8 mouse cellular contexts compared by ENCODE assay signal in the genomic region with DNA sequence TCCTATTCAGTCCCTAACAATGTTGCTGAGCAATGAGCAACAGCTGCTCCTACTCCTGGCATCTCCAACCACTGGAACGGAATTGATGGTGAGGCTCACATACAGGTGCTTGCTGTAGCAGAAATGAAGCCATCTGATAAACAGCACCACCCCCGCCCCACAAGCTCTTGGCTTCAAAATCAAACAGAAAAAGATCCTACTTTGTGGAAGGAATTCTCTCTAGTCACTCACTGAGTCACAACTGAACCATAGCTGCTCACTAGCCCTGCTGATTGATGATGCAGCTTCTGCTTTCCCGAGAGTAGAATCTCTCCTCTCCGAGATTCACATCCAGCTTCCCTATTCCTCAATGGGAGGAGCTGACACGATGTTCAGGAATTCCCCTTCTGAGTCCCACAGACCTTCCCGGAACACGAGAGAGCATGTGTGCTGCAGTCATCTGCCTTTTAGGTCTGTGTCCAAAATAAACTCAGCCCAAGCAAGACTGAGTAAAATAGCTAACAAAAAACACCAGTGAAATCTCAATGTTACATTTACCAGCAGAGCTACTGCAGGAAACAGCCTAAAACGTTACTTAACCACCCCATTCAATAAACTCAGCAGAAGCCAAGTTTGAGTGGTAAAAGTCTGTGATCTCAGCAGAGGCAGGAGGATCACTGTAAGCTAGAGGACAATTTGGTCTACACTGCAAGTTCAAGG. TPM values are rescaled to one million over a fixed set of nuclear protein-coding genes. Genes with fewer than 3 reads are reported as not detected.
DNase-seq lines count a peak whose midpoint lies in the region; ATAC-seq and TF ChIP-seq lines count a peak whose summit lies in the region.

No protein-coding gene starts in this region.

- H3K4me3 ChIP-seq in kidney, postnatal 0 days (replicated peaks; ENCODE audit: low read depth, low read length): peak overlapping the region; percentile 9; the same call in 1 of the 2 replicates
- H3K4me3 ChIP-seq in embryonic facial prominence, embryonic 11.5 days (ENCODE audit: low read depth, low read length): peak overlapping the region; percentile 98; the same call in 1 of the 2 replicates
- peak overlapping the region; percentile 90 for H3K4me3 ChIP-seq in hindbrain, embryonic 10.5 days
- H3K4me3 ChIP-seq in midbrain, embryonic 10.5 days: peak overlapping the region; percentile 88
- H3K4me3 ChIP-seq in lung, adult 2 months (replicated peaks; ENCODE audit: extremely low read depth, low read depth, low read length): no peak overlapping the region

- H3K4me1 ChIP-seq in kidney, postnatal 0 days (replicated peaks; ENCODE audit: insufficient read depth, low read length): peaks cover 20% of the 10 kb centered on the region; the same call in 1 of the 2 replicates
- peaks cover 5% of the 10 kb centered on the region; the same call in 1 of the 2 replicates for H3K4me1 ChIP-seq in embryonic facial prominence, embryonic 11.5 days (ENCODE audit: control insufficient read depth, insufficient read depth, low read length)
- peaks cover 51% of the 10 kb centered on the region for H3K4me1 ChIP-seq in hindbrain, embryonic 10.5 days (replicated peaks)
- peaks cover 47% of the 10 kb centered on the region for H3K4me1 ChIP-seq in midbrain, embryonic 10.5 days
- peaks cover 7% of the 10 kb centered on the region for H3K4me1 ChIP-seq in lung, adult 2 months (ENCODE audit: control insufficient read depth, insufficient read depth, low read length)

- peak overlapping the region; percentile 70 for H3K27ac ChIP-seq in kidney, postnatal 0 days
- H3K27ac ChIP-seq in embryonic facial prominence, embryonic 11.5 days (replicated peaks; ENCODE audit: low read depth, low read length): no peak overlapping the region
- H3K27ac ChIP-seq in hindbrain, embryonic 10.5 days: no peak overlapping the region
- H3K27ac ChIP-seq in midbrain, embryonic 10.5 days (replicated peaks): no peak overlapping the region

- no peak for TF ChIP-seq POLR2A in lung, adult 2 months (IDR thresholded peaks at IDR 0.05; ENCODE audit: borderline replicate concordance, extremely low read depth, low read depth, low read length)

- DNase-seq in kidney, postnatal 0 days (ENCODE audit: low spot score): peak; percentile 59
- DNase-seq in kidney, adult 9 months: no peak
- no peak for DNase-seq in embryonic facial prominence, embryonic 11.5 days (ENCODE audit: low spot score)
- DNase-seq in hindbrain, embryonic 10.5 days (ENCODE audit: low spot score): no peak
- DNase-seq in midbrain, embryonic 10.5 days (ENCODE audit: low spot score): no peak
- no peak for DNase-seq in left cerebral cortex, adult 18-20 months (ENCODE audit: low spot score in 2 of 2)
- DNase-seq in layer of hippocampus, postnatal 25 days (ENCODE audit: extremely low spot score in 1 of 2, low spot score in 1 of 2): no peak
- DNase-seq in lung, adult 2 months: no peak

- ATAC-seq in kidney, postnatal 0 days (replicated peaks; ENCODE audit: low FRiP score, low read depth): no peak
- ATAC-seq in embryonic facial prominence, embryonic 11.5 days (replicated peaks; ENCODE audit: insufficient number of reproducible peaks, low FRiP score, low TSS enrichment, low read depth): no peak

- 15% methylated on average over 8 of the region's 8 CpGs for WGBS in kidney, postnatal 0 days
- WGBS in embryonic facial prominence, embryonic 11.5 days: 47% methylated on average over 8 of the region's 8 CpGs
- WGBS in hindbrain, embryonic 10.5 days: 50% methylated on average over 8 of the region's 8 CpGs
- 57% methylated on average over 8 of the region's 8 CpGs for WGBS in midbrain, embryonic 10.5 days
- WGBS in lung, adult 2 months: 27% methylated on average over 8 of the region's 8 CpGs

- H3K4me2 ChIP-seq in kidney, postnatal 0 days (ENCODE audit: low read length): peak overlapping the region; percentile 96
- peak overlapping the region; percentile 90; the same call in 1 of the 2 replicates for H3K4me2 ChIP-seq in embryonic facial prominence, embryonic 11.5 days (ENCODE audit: low read depth, low read length)

- TF ChIP-seq CTCF in kidney, postnatal 0 days (IDR thresholded peaks at IDR 0.05; ENCODE audit: low read depth): no peak
- TF ChIP-seq CTCF in lung, adult 2 months (IDR thresholded peaks at IDR 0.05; ENCODE audit: insufficient read depth, low read length): no peak

- H3K36me3 ChIP-seq in kidney, postnatal 0 days (ENCODE audit: insufficient read depth, low read length): no peaks in the 10 kb centered on the region
- H3K36me3 ChIP-seq in embryonic facial prominence, embryonic 11.5 days (replicated peaks; ENCODE audit: control insufficient read depth, insufficient read depth, low read depth, low read length): no peaks in the 10 kb centered on the region
- H3K36me3 ChIP-seq in hindbrain, embryonic 10.5 days: no peaks in the 10 kb centered on the region
- H3K36me3 ChIP-seq in midbrain, embryonic 10.5 days: no peaks in the 10 kb centered on the region

- no peaks in the 10 kb centered on the region for H3K27me3 ChIP-seq in kidney, postnatal 0 days (ENCODE audit: insufficient read depth, low read length)
- H3K27me3 ChIP-seq in embryonic facial prominence, embryonic 11.5 days (ENCODE audit: control insufficient read depth, insufficient read depth, low read length): no peaks in the 10 kb centered on the region; the same call in 1 of the 2 replicates
- peaks cover 31% of the 10 kb centered on the region for H3K27me3 ChIP-seq in hindbrain, embryonic 10.5 days (ENCODE audit: insufficient read depth, poor library complexity, severe bottlenecking)
- H3K27me3 ChIP-seq in midbrain, embryonic 10.5 days (ENCODE audit: low read depth, poor library complexity, severe bottlenecking): peaks cover 31% of the 10 kb centered on the region

- peak overlapping the region; percentile 24; the same call in 1 of the 2 replicates for H3K9ac ChIP-seq in kidney, postnatal 0 days (ENCODE audit: low read depth, low read length)
- H3K9ac ChIP-seq in embryonic facial prominence, embryonic 11.5 days (replicated peaks; ENCODE audit: low read length): no peak overlapping the region

- H3K9me3 ChIP-seq in kidney, postnatal 0 days (replicated peaks; ENCODE audit: low read length): no peaks in the 10 kb centered on the region
- H3K9me3 ChIP-seq in embryonic facial prominence, embryonic 11.5 days (replicated peaks; ENCODE audit: control insufficient read depth, low read length): no peaks in the 10 kb centered on the region
- H3K9me3 ChIP-seq in hindbrain, embryonic 10.5 days: no peaks in the 10 kb centered on the region
- H3K9me3 ChIP-seq in midbrain, embryonic 10.5 days (replicated peaks): no peaks in the 10 kb centered on the region

RNA-seq across cellular contexts. Expression of gene Gm5475, which starts 0.7 kb away (rescaled TPM):
- polyA plus RNA-seq in kidney, postnatal 0 days (2015; fragmentation: Nextera tagmentation; extraction: Ambion mirVana): 1.3 and 1.5 TPM in 2 replicates
- 0.08 and 0.14 TPM in 2 replicates for polyA plus RNA-seq in embryonic facial prominence, embryonic 11.5 days (2014; fragmentation: Nextera tagmentation; extraction: Ambion mirVana)
- polyA plus RNA-seq in hindbrain, embryonic 10.5 days (2016; fragmentation: Nextera tagmentation; extraction: Ambion mirVana): not detected in 2 replicates
- 0.04 TPM in 1 of 2 replicates, not detected in the other for polyA plus RNA-seq in midbrain, embryonic 10.5 days (2016; fragmentation: Nextera tagmentation; extraction: Ambion mirVana)
- not detected for total RNA-seq in left cerebral cortex, adult 18-20 months (2021)
- total RNA-seq in layer of hippocampus, postnatal 25 days (2021): not detected
- polyA plus RNA-seq in lung, adult 2 months (2012; rRNA removed): not detected in 2 replicates

RNA-seq across cellular contexts. Expression of gene Slc11a2, which starts 3.7 kb away (rescaled TPM):
- 28.1 and 33.2 TPM in 2 replicates for polyA plus RNA-seq in kidney, postnatal 0 days (2015; fragmentation: Nextera tagmentation; extraction: Ambion mirVana)
- 18.3 and 18.8 TPM in 2 replicates for polyA plus RNA-seq in embryonic facial prominence, embryonic 11.5 days (2014; fragmentation: Nextera tagmentation; extraction: Ambion mirVana)
- 25.1 and 26.2 TPM in 2 replicates for polyA plus RNA-seq in hindbrain, embryonic 10.5 days (2016; fragmentation: Nextera tagmentation; extraction: Ambion mirVana)
- 26.3 and 26.7 TPM in 2 replicates for polyA plus RNA-seq in midbrain, embryonic 10.5 days (2016; fragmentation: Nextera tagmentation; extraction: Ambion mirVana)
- 10 to 100 TPM; 49.0 to 61.6 TPM for total RNA-seq in left cerebral cortex, adult 18-20 months (2021)
- total RNA-seq in layer of hippocampus, postnatal 25 days (2021): 10 to 100 TPM; 49.3 to 66.3 TPM
- 35.5 and 53.2 TPM in 2 replicates for polyA plus RNA-seq in lung, adult 2 months (2012; rRNA removed)

RNA-seq across cellular contexts. Expression of gene Letmd1, which starts 47.6 kb away (rescaled TPM):
- 21.3 and 22.4 TPM in 2 replicates for polyA plus RNA-seq in kidney, postnatal 0 days (2015; fragmentation: Nextera tagmentation; extraction: Ambion mirVana)
- 37.2 and 40.1 TPM in 2 replicates for polyA plus RNA-seq in embryonic facial prominence, embryonic 11.5 days (2014; fragmentation: Nextera tagmentation; extraction: Ambion mirVana)
- 38.0 and 41.2 TPM in 2 replicates for polyA plus RNA-seq in hindbrain, embryonic 10.5 days (2016; fragmentation: Nextera tagmentation; extraction: Ambion mirVana)
- 44.1 and 47.3 TPM in 2 replicates for polyA plus RNA-seq in midbrain, embryonic 10.5 days (2016; fragmentation: Nextera tagmentation; extraction: Ambion mirVana)
- total RNA-seq in left cerebral cortex, adult 18-20 months (2021): 10 to 100 TPM; 55.3 to 63.7 TPM
- total RNA-seq in layer of hippocampus, postnatal 25 days (2021): 10 to 100 TPM; 56.9 to 58.5 TPM
- 32.6 and 44.4 TPM in 2 replicates for polyA plus RNA-seq in lung, adult 2 months (2012; rRNA removed)

RNA-seq across cellular contexts. Expression of gene Higd1c, which starts 56.9 kb away (rescaled TPM):
- polyA plus RNA-seq in kidney, postnatal 0 days (2015; fragmentation: Nextera tagmentation; extraction: Ambion mirVana): 0.69 TPM in 1 of 2 replicates, not detected in the other
- polyA plus RNA-seq in embryonic facial prominence, embryonic 11.5 days (2014; fragmentation: Nextera tagmentation; extraction: Ambion mirVana): not detected in 2 replicates
- 0.47 TPM in 1 of 2 replicates, not detected in the other for polyA plus RNA-seq in hindbrain, embryonic 10.5 days (2016; fragmentation: Nextera tagmentation; extraction: Ambion mirVana)
- polyA plus RNA-seq in midbrain, embryonic 10.5 days (2016; fragmentation: Nextera tagmentation; extraction: Ambion mirVana): not detected in 2 replicates
- total RNA-seq in left cerebral cortex, adult 18-20 months (2021): not detected
- not detected for total RNA-seq in layer of hippocampus, postnatal 25 days (2021)
- polyA plus RNA-seq in lung, adult 2 months (2012; rRNA removed): not detected in 2 replicates
